Mouse (Mus musculus): ENCODE results near the gene Nfyc. TPM values are rescaled to one million over a fixed set of nuclear protein-coding genes. Genes with fewer than 3 reads are reported as not detected.

Gene Nfyc
- total RNA-seq, 2 experiments from 2014 or later: 44.4 to 70.7 TPM

- DNase-seq: peak; percentile 86
These were observed 76.1 kb downstream of the Nfyc start for GRCm38 (mm10) chr4:120755299-120755698.

- no peak for DNase-seq
These were observed 81.8 kb downstream of the Nfyc start for GRCm38 (mm10) chr4:120749601-120750000.

GRCm38 (mm10) chr4:120747941-120748866 lies 83.2 kb downstream of the Nfyc start, which contains the start of gene Kcnq4:
Gene Kcnq4, minus strand, starts transcription at chr4:120748612.
- no peak for DNase-seq

GRCm38 (mm10) chr4:120747243-120747792 lies 84.1 kb downstream of the Nfyc start:
- peak; percentile 56 for DNase-seq

- peak; percentile 45 for DNase-seq
These were observed 84.7 kb downstream of the Nfyc start for GRCm38 (mm10) chr4:120746552-120747150.

- no peak for DNase-seq
These were observed 85.4 kb downstream of the Nfyc start for GRCm38 (mm10) chr4:120745731-120746551.

GRCm38 (mm10) chr4:120743636-120744035 lies 87.7 kb downstream of the Nfyc start:
- DNase-seq: no peak

- peak; percentile 80 for DNase-seq
These were observed 90.1 kb downstream of the Nfyc start for GRCm38 (mm10) chr4:120741303-120741702.

GRCm38 (mm10) chr4:120734012-120734622 lies 97.3 kb downstream of the Nfyc start:
- no peak for DNase-seq

- DNase-seq: no peak
These were observed 98.6 kb downstream of the Nfyc start for GRCm38 (mm10) chr4:120732737-120733136.

- peak; percentile 87 for DNase-seq
These were observed 100.2 kb downstream of the Nfyc start for GRCm38 (mm10) chr4:120731030-120731644.

- DNase-seq: no peak
These were observed 100.8 kb downstream of the Nfyc start for GRCm38 (mm10) chr4:120730574-120730973.

- peak; percentile 39 for DNase-seq
These were observed 101.2 kb downstream of the Nfyc start for GRCm38 (mm10) chr4:120730146-120730545.

- DNase-seq: no peak
These were observed 101.9 kb downstream of the Nfyc start for GRCm38 (mm10) chr4:120729441-120729840.

GRCm38 (mm10) chr4:120727842-120728241 lies 103.5 kb downstream of the Nfyc start:
- DNase-seq: no peak

GRCm38 (mm10) chr4:120726174-120726573 lies 105.2 kb downstream of the Nfyc start:
- peak; percentile 36 for DNase-seq

GRCm38 (mm10) chr4:120725516-120726090 lies 105.8 kb downstream of the Nfyc start:
- peak; percentile 44 for DNase-seq

GRCm38 (mm10) chr4:120721574-120721973 lies 109.8 kb downstream of the Nfyc start:
- DNase-seq: no peak

GRCm38 (mm10) chr4:120719152-120719551 lies 112.2 kb downstream of the Nfyc start:
- no peak for DNase-seq

- DNase-seq: no peak
These were observed 113.8 kb downstream of the Nfyc start for GRCm38 (mm10) chr4:120717591-120717990.

GRCm38 (mm10) chr4:120716765-120717164 lies 114.6 kb downstream of the Nfyc start:
- DNase-seq: no peak
